Mouse (Mus musculus) hindbrain, embryonic 13.5 days (tissue): Measurements from ENCODE around the gene Il1f6. TPM values are rescaled to one million over a fixed set of nuclear protein-coding genes. Genes with fewer than 3 reads are reported as not detected.

Source experiments
- polyA plus RNA-seq: library from polyadenylated mRNA; unstranded; fragments of >200 nt; fragmentation: Nextera tagmentation; extraction: Ambion mirVana; gene quantifications from 2 replicates; pipeline ENCODE4 v1.2.1, GENCODE M21; 2015

Gene Il1f6
- polyA plus RNA-seq, 1 experiment from 2014 or later = not detected

Other genes starting within 250 kb of the Il1f6 start
- 4.7 and 5.8 TPM in 2 replicates for gene Hnmt, start 166.0 kb upstream of the Il1f6 start, polyA plus RNA-seq
- gene Tbpl2, start 118.8 kb upstream of the Il1f6 start, polyA plus RNA-seq = not detected in 2 replicates
- gene Il1f8, start 62.3 kb upstream of the Il1f6 start, polyA plus RNA-seq = not detected in 2 replicates
- gene Il1f9, start 28.9 kb upstream of the Il1f6 start, polyA plus RNA-seq = not detected in 2 replicates
- not detected in 2 replicates for gene Il1f5, start 61.5 kb downstream of the Il1f6 start, polyA plus RNA-seq
- not detected in 2 replicates for gene Il1f10, start 75.8 kb downstream of the Il1f6 start, polyA plus RNA-seq
- gene Il1rn, start 121.4 kb downstream of the Il1f6 start, polyA plus RNA-seq = 0.16 and 0.44 TPM in 2 replicates
- gene Psd4, start 152.2 kb downstream of the Il1f6 start, polyA plus RNA-seq = 0.30 and 0.74 TPM in 2 replicates